Mouse (Mus musculus) lung, embryonic 14.5 days (tissue): ENCODE data around the gene Lpxn. TPM values are rescaled to one million over a fixed set of nuclear protein-coding genes. Genes with fewer than 3 reads are reported as not detected.

Experiments
- ATAC-seq: fragments of 200-750 bp; cut with Nextera tagmentation; 2 replicates; pipeline ENCODE4 v1.8.0; 2017; ENCODE audit warnings: mild to moderate bottlenecking, moderate TSS enrichment, moderate library complexity; ENCODE audit not compliant: insufficient read depth
- DNase-seq: peaks from one replicate; pipeline ENCODE4 v3.0.0-alpha.2; 2015
- H3K27ac ChIP-seq: fragments of 300-500 bp; sonication (generic); 2 replicates; pipeline ENCODE4 v1.5.1; 2014; ENCODE audit warnings: low read depth, mild to moderate bottlenecking, moderate library complexity
- H3K27me3 ChIP-seq: fragments of 300-500 bp; sonication (generic); 2 replicates; pipeline ENCODE4 v1.6.1; 2014; ENCODE audit warnings: low read length, control low read depth; ENCODE audit not compliant: insufficient read depth
- H3K36me3 ChIP-seq: fragments of 300-500 bp; sonication (generic); 2 replicates; pipeline ENCODE4 v1.6.1; 2014; ENCODE audit warnings: control low read depth; ENCODE audit not compliant: insufficient read depth
- H3K4me1 ChIP-seq: fragments of 300-500 bp; sonication (generic); 2 replicates; pipeline ENCODE4 v1.6.1; 2014; ENCODE audit warnings: antibody characterized with exemption, control low read depth; ENCODE audit not compliant: insufficient read depth
- H3K4me2 ChIP-seq: fragments of 300-500 bp; sonication (generic); 2 replicates; pipeline ENCODE4 v1.6.1; 2014; ENCODE audit warnings: mild to moderate bottlenecking
- H3K4me3 ChIP-seq: fragments of 300-500 bp; sonication (generic); 2 replicates; pipeline ENCODE4 v1.5.1; 2014; ENCODE audit warnings: low read depth, low read length
- H3K9ac ChIP-seq: fragments of 300-500 bp; sonication (generic); 2 replicates; pipeline ENCODE4 v1.6.1; 2014
- H3K9me3 ChIP-seq: fragments of 300-500 bp; sonication (generic); 2 replicates; pipeline ENCODE4 v1.6.1; 2016; ENCODE audit warnings: low read depth, low read length, control low read depth
- CTCF ChIP-seq: IDR thresholded peaks from 2 replicates; pipeline ENCODE4 v1.5.1; 2016; ENCODE audit warnings: antibody characterized with exemption, low read depth
- WGBS: fragments of 180-500 bp; shearing (Covaris S2); extraction: QIAGEN DNeasy Blood & Tissue Kit; methylation state at CpG from one replicate; pipeline ENCODE4 v1.1.7; 2014; 5-methylcytosine and 5-hydroxymethylcytosine counted together
- polyA plus RNA-seq: library from polyadenylated mRNA; unstranded; fragments of >200 nt; fragmentation: Nextera tagmentation; extraction: Ambion mirVana; gene quantifications from 2 replicates; pipeline ENCODE4 v1.2.1, GENCODE M21; 2014

Lpxn gene
- polyA plus RNA-seq, 1 experiment from 2014 or later: 1.2 TPM

DNA sequence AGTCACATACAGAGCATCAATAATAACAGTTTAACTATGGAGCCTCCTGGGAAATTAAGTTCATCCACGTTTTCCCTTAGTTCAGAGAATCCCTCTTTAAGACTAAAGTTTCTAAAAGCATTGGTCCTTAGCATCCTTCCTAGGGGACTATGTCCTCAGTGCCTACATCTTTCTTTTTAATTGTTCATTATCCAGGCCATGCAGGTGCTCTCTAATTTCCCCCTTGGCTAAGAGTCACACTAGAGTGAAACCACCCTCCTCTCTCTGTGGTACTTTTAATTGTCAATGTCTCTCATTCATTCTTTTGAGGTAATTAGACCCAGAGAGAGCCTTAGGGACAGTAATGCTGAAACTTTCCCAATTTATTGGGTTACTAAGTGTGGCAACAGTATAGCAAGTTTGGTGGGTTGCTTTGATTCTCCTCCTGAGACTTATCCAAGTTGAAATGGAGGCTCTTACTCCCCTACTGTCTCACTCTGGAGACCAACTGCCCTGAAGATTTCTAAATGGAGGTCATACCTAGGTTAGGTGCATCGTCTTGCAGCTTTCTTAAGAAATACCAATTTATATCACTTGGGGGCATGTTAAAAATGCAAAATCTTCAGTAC lies 34.9 kb downstream of the Lpxn start:
- Histone ChIP-seq H3K4me2 (no peak overlapping the region), H3K9me3 (no peaks in the 10 kb centered on the region)
- 67% methylated on average over 2 of the region's 2 CpGs for WGBS

DNA sequence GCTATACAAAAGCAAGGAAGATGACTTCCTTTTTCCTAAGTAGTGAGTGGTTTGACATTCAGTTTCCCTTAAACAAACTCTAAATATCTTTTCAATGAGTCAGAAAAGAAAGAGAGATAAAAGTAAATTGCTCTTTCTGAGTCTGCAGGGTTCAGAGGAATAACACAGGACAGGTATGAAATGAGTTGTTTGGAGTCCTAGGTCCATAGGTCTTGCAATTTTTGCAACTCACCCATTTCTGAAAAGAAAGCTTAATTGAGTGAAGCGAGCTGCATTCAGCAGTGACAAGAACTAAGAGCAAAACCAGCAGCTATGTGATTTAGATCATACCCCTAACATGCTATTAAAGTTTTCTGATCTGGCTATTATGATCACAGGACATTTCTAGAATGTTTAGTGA lies 35.6 kb downstream of the Lpxn start:
- DNase-seq: no peak
- 49% methylated on average over 1 of the region's 1 CpGs for WGBS
- no peak for TF ChIP-seq CTCF
- H3K4me3 ChIP-seq: no peak overlapping the region
- no peak for ATAC-seq
- no peaks in the 10 kb centered on the region for H3K36me3 ChIP-seq
- no peaks in the 10 kb centered on the region for H3K4me1 ChIP-seq
- H3K27ac ChIP-seq: no peak overlapping the region
- H3K9me3 ChIP-seq: no peaks in the 10 kb centered on the region
- H3K9ac ChIP-seq: no peak overlapping the region
- H3K4me2 ChIP-seq: no peak overlapping the region
- H3K27me3 ChIP-seq: no peaks in the 10 kb centered on the region

More for the DNA sequence above, 34.9 kb downstream of the Lpxn start:
- no peak overlapping the region for H3K27ac ChIP-seq
- H3K4me1 ChIP-seq: no peaks in the 10 kb centered on the region
- H3K4me3 ChIP-seq: no peak overlapping the region
- ATAC-seq (no peak), DNase-seq (no peak)
- no peaks in the 10 kb centered on the region for H3K27me3 ChIP-seq
- no peaks in the 10 kb centered on the region for H3K36me3 ChIP-seq
- H3K9ac ChIP-seq: no peak overlapping the region
- no peak for TF ChIP-seq CTCF

- Histone ChIP-seq H3K9ac (no peak overlapping the region), H3K27ac (no peak overlapping the region)
Measured at GRCm38 (mm10) chr19:12833625-12834024, 37.6 kb downstream of the Lpxn start.

DNA sequence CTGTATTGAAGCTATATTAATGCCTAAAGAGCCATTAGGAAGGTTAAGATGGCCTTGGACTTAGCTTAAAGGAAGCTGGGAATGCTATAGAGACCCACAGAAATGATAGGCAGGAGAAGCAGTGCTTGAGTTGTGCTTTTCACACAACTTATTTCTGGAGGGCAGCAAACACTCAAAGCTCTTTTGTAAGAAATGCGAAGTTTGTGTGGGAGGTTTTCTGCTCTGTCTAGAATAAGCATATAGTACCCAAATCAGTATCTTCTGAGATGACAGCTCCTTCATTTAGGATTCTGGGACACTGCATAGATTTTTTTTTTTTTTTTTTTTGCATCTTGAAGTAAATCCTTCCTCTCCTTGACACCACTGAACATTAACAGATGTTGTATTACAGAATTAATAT lies 42.5 kb downstream of the Lpxn start:
- Histone ChIP-seq H3K4me2 (no peak overlapping the region), H3K9me3 (no peaks in the 10 kb centered on the region), H3K36me3 (no peaks in the 10 kb centered on the region), H3K27ac (no peak overlapping the region), H3K4me3 (no peak overlapping the region), H3K27me3 (no peaks in the 10 kb centered on the region), H3K4me1 (no peaks in the 10 kb centered on the region), H3K9ac (no peak overlapping the region)
- no peak for TF ChIP-seq CTCF
- 79% methylated on average over 1 of the region's 1 CpGs for WGBS
- no peak for DNase-seq
- ATAC-seq: no peak

More at GRCm38 (mm10) chr19:12833625-12834024, 37.6 kb downstream of the Lpxn start:
- Histone ChIP-seq H3K9me3 (no peaks in the 10 kb centered on the region), H3K4me3 (no peak overlapping the region), H3K27me3 (no peaks in the 10 kb centered on the region), H3K36me3 (no peaks in the 10 kb centered on the region), H3K4me1 (no peaks in the 10 kb centered on the region), H3K4me2 (no peak overlapping the region)
- TF ChIP-seq CTCF: no peak
- DNase-seq (no peak), ATAC-seq (no peak)
- 57% methylated on average over 3 of the region's 3 CpGs for WGBS

- Histone ChIP-seq H3K27me3 (no peaks in the 10 kb centered on the region), H3K36me3 (no peaks in the 10 kb centered on the region), H3K4me3 (no peak within 1 kb of the TSS), H3K9me3 (no peaks in the 10 kb centered on the region), H3K27ac (no peak within 1 kb of the TSS), H3K4me2 (no peak within 1 kb of the TSS), H3K9ac (no peak within 1 kb of the TSS), H3K4me1 (no peaks in the 10 kb centered on the region)
- no peak for DNase-seq
- no peak for ATAC-seq
- TF ChIP-seq CTCF: no peak
Measured at GRCm38 (mm10) chr19:12846382-12846781, 50.4 kb downstream of the Lpxn start, which contains the start of gene Gm5244. Gene Gm5244, plus strand, starts transcription at chr19:12846682.

DNA sequence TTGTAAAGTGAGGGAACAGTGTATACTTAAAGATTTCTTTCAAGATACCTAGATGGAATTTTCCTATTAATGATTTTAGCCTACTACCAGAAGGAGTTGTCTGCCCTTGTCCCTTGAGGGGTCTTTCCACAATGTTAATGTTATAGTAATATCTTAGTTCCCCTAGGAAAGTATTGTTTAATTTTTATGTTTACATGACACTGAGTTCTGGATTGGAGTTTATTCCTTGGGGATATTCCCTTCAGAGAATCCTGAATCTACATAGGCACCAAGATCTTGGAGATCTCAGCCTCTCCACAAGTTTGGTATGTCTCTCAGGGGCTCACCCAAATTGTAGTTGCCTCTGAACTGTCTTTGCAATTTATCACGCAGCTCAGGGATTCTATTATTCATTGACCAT lies 61.0 kb downstream of the Lpxn start, which contains the start of gene Olfr1444:
Olfr1444 (plus strand) TSS at position 301 of the 400 bp plus-strand sequence.
- Histone ChIP-seq H3K4me1 (no peaks in the 10 kb centered on the region), H3K27me3 (no peaks in the 10 kb centered on the region), H3K4me3 (no peak within 1 kb of the TSS), H3K27ac (no peak within 1 kb of the TSS), H3K4me2 (no peak within 1 kb of the TSS), H3K36me3 (no peaks in the 10 kb centered on the region), H3K9ac (no peak within 1 kb of the TSS), H3K9me3 (no peaks in the 10 kb centered on the region)
- DNase-seq (no peak), ATAC-seq (no peak)
- TF ChIP-seq CTCF: no peak
- 52% methylated on average over 1 of the region's 1 CpGs for WGBS

Other genes starting within 250 kb of the Lpxn start
- not detected in 2 replicates for gene Gm4952, start 196.2 kb upstream of the Lpxn start, polyA plus RNA-seq
- gene Glyat, start 162.9 kb upstream of the Lpxn start, polyA plus RNA-seq: not detected in 2 replicates
- not detected in 2 replicates for gene Olfr1442, start 125.8 kb upstream of the Lpxn start, polyA plus RNA-seq
- not detected in 2 replicates for gene Olfr1443, start 118.1 kb upstream of the Lpxn start, polyA plus RNA-seq
- not detected in 2 replicates for gene Keg1, start 100.4 kb upstream of the Lpxn start, polyA plus RNA-seq
- gene Cntf, start 30.6 kb upstream of the Lpxn start, polyA plus RNA-seq: 0.55 TPM in 2 replicates
- gene Zfp91, start 67 bp upstream of the Lpxn start, polyA plus RNA-seq: 10.8 and 11.5 TPM in 2 replicates
- not detected in 2 replicates for gene Gm5244, start 50.5 kb downstream of the Lpxn start, polyA plus RNA-seq
- gene Olfr1444, start 61.1 kb downstream of the Lpxn start, polyA plus RNA-seq: not detected in 2 replicates
- not detected in 2 replicates for gene Olfr1445, start 87.7 kb downstream of the Lpxn start, polyA plus RNA-seq
- gene Olfr1446, start 97.3 kb downstream of the Lpxn start, polyA plus RNA-seq: not detected in 2 replicates
- gene Olfr1447, start 107.5 kb downstream of the Lpxn start, polyA plus RNA-seq: not detected in 2 replicates
- not detected in 2 replicates for gene Olfr1448, start 128.2 kb downstream of the Lpxn start, polyA plus RNA-seq
- not detected in 2 replicates for gene Olfr1449, start 134.6 kb downstream of the Lpxn start, polyA plus RNA-seq
- not detected in 2 replicates for gene Olfr1450, start 154.1 kb downstream of the Lpxn start, polyA plus RNA-seq
- gene Olfr1451, start 198.8 kb downstream of the Lpxn start, polyA plus RNA-seq: not detected in 2 replicates
- not detected in 2 replicates for gene Olfr1453, start 232.1 kb downstream of the Lpxn start, polyA plus RNA-seq